Mouse (Mus musculus) bone marrow macrophage, adult 2 months (primary cell): ENCODE data around the gene Rbm41.

Source experiments
- CTCF ChIP-seq: IDR thresholded peaks from 2 replicates; pipeline ENCODE4 v1.5.1; 2012; ENCODE audit warnings: low read depth, mild to moderate bottlenecking, low read length, moderate library complexity
- POLR2A ChIP-seq: IDR thresholded peaks from 2 replicates; pipeline ENCODE4 v1.6.1; 2012; ENCODE audit warnings: mild to moderate bottlenecking, low read depth, low read length, borderline replicate concordance

DNA sequence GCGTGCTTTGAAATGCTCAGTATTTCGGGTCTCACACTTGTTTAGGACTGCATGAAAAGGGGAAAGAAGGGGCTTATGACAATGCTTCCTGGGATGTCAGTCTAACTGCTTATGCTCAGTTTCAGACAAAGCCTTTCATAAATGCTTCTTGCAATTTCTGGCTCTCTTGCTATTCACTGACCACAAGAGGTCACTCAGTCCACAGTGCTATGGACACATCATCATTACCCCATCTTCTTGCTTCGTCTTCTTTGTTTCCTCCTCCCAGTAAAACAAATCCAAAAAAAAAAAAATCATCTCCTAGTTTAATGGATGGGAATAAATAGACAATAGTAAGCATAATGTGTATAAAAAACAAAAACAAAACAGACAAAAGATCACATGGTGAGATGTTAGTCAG lies 65.9 kb downstream of the Rbm41 start:
- TF ChIP-seq CTCF (no peak), POLR2A (no peak)
